Mouse (Mus musculus) layer of hippocampus, adult 9-11 months (tissue): ENCODE measurements around the gene Eml4.

Experiments used
- DNase-seq: peaks from one replicate; pipeline ENCODE4 v3.0.0; 2022

Eml4 gene

DNA sequence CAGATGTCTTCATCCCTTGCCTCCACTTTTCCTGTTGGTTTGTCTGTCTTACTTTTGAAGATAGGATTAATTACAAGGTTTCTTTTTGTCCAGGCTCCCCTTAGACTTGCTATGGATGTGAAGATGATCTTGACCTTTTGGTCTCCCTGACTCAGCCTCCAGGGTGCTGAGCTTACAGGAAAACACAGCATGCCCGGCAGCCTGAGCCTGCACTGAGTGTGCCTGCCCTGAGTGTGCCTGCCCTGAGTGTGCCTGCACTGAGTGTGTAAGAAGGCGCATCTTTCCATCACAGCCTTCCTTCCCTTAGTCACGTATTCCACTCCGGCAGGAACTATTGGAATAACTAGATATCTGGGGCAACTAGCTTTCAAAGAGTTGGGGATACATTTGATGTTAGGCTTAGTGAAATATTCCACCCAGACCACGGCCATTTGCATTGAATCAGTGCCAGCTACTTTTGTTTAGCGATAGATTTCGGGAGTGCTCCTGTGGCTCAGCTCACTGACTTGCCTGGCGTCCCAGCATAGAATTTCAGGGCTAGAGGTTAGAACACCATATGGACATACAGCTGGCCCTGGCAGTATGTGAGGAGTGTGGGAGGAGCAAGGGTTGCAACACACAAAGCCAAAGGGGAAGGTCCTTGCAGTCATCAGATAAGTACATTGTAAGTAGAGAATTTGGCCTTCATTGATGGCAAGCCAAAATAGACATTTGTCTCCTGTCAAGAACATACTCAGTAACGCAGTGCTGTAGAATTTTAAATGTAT lies 2.5 kb upstream of the Eml4 start:
- no peak for DNase-seq

DNA sequence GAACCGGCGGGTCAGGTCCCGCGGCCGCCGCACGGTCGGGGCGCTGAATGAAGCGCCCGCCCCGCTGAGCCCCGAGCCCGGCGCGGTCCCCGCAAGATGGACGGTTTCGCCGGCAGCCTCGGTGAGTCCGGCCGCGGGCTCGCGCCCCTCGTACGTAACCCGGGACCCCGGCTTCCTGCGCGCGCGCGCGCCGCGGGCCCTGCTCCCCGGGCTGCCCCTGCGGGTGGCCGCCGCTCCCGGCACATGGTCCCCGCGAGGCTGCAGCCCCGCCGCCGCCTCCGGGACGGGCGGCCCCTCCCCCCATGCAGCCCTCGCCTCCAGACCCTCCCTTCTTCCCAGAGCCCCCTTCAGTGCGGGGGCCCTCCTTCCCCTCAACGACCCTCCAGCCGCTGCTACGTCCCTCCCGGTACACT lies 394 bp downstream of the Eml4 start:
- no peak for DNase-seq

DNA sequence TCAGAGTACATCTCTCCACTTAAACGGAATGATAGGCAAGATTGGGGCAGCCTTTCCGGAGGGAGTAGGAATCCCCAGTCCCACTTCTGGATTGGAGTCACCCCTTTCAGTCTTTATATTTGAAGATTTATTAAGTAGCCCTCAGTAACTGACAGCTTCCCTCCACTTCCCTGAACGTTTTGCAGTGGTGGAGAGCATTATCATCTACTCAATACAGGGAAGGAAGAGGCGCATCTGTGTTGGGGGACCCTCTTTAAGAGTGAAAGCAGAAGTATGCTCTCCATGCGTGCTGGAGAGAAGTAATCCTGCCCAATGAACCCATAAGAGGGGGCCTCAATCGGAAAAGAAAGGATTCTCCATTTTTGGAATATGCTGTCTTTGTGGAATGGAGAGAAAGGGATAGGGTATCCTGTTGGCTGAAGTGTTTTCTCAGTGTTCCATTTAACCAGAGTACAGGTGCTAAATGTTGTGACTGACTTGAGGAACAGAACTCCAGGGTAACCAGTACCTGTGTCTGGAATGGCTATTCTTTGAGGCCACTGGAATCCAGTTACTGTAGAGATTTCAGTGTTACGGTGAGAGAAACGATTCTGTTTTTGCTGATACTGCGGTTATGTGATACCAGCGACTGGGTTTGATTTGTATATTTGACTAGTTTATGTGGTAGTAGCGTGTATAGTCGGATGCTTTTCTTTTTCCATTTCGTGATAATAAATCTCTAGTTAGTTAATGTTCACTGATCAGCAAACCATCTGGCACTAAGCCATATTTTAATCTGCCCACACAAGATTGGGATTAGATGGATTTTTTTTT lies 1.1 kb downstream of the Eml4 start:
- DNase-seq, result no peak

DNA sequence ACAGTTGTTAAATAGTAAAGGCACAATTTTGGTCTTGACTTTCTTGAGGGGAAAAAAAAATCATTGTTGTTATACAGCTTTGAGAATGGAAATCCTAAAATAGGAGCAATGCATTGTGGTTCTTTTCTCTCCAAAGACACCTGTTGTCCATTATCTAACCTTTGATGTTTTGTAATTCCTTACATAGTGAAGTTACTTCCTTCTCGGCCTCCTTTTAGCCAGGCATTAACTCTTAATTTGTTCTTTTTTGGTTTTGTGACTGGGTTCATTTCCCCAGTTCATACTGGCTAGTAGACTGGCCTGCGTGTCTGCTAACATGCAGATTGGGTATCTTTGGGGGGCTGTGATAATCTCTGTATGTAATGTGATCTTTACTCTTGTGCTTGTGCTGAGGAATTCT lies 1.7 kb downstream of the Eml4 start:
- no peak for DNase-seq

DNA sequence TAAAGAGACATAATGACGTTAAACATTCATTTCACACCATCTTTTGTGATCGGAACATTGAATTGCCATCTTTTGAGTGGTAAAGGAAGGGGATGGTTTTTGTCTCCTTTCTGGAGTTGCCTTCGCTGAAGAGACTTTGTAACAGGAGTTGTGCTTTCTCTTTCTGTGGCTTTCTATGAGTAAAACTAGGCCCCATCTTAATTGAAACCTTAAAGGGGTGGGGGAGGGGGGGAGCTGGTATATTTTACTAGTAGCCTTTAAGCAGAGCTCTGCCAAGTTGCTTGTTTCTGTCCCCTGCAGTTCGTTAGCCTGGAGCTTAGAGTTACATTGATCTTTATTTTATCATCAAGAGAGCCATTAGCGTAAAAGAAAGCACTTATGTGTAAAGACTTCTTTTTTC lies 2.3 kb downstream of the Eml4 start:
- DNase-seq, result no peak

DNA sequence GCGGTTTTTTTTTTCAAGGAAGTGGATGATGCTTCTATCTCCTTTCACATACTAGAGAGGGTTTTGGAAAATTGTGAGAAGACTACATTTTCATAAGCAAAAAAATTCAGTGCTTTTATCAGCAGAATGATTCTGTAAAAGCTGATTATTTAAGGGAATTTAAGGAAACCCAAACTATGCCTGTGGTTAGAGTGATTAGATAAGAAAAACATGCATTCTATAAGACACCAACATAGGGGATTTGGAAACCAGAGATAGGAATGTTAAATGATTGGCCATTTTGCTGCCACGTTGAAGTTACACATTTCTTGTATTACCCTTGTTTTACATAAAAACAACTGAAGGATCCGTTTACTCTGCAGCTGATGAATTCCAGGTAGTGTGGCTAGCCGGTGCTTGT lies 2.7 kb downstream of the Eml4 start:
- DNase-seq, result no peak

DNA sequence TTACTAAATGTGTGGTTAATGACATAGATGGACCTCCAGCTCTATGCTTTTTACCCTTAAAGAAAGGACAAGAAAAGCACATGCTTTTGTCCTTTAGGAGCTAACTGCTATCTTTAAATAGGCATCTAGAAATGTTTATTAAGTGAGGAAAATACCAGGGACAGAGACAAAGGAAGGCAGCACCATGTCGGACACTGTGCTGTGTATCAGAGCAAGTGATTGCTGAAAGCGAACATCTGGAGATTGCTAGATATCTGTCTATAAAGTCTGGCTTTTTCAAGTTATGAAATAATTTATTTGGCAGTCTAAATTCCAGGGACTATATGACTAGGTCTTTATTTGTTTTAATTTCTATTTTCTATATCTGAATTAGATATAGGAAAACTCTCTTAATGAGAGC lies 4.8 kb downstream of the Eml4 start:
- DNase-seq, result no peak

DNA sequence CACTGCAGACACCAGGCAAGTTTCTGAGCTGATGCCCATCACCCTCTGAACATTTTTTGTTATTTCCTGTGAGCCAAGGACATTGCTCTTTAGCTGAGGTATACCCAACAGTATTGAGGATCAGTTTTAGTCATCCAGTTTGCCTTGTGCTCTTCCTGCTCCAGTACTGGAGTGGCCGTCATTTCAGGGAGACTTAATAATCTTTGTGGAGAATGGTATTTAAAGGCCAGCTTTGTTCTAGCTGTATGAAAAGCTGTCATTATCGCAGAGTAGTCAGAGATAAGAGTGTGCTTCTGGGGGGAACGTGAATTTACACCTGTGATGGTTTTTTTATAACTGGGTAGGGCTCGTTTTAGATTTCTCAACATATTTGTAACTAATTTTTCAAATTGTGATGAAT lies 9.2 kb downstream of the Eml4 start:
- DNase-seq, result no peak

DNA sequence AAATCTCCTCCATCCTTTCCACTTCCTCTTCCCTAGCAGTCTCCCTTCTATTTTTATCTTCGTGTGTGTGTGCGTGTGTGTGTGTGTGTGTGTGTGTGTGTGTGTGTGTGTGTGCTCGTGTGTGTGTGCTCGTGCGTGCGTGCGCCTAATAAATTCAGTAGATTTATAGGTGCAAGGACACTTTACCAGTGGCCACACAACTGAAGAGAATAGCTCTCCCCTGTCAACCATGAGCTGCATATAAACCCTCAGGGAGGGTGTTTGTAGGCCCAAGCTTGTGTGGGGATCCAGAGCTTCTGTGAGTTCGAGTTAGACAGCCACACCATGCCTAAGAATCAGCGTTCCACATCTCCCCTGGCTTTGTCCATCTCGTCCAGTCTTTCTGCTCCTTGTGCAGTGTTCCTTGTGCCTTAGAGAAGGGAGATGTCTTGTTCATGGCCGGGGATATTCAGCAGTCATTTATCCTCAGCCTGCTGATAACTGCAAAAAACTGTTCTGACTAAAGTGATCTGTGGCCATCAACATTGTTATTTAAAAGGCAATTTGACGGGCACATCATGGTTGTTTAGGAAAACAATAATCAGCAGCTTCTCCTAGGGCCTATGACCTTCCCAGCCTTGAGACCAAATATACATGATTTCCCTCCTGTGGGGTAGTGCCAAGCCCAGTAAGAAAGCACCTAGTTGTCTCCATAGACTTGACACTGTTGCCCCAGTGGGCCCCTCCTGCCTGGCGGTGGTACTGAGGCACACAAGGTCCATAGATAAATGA lies 10.2 kb downstream of the Eml4 start:
- DNase-seq, result no peak

DNA sequence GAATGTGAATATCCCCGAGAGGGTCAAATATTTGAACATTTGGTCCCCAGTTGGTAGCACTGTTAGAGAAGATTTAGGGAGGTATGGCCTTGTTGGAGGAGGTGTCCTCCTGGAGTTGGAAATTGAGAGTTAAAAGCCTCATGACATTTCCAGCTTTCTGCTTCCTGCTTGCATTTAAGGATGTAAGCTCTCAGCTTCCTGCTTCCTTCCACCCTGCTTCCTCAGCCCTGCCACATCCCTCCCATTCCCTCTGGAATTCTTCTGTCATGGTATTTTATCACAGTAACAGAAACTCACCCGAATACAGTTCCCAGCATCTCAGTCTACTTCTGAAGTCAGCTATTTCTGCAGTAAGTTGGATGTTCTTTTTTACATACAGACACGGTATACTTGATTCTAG lies 12.3 kb downstream of the Eml4 start:
- DNase-seq, result no peak

DNA sequence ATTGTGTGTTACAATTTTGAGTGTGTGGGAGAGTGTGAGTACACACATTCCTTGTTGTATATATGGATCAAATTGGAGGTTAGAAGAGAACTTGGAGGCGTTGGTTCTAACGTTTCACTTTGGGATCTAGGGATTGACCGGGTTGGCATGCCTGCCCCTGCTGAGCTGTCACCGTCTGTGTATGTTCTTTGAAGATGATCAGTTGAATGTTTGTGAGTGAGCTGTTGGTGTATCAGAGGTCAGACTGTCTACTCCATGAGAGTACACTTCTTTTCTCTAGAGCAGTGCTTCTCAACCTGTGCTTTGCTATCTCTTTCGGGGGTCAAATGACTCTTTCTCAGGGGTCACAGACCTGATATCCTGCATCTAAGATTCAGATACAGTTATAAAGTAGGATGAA lies 13.6 kb downstream of the Eml4 start:
- no peak for DNase-seq

DNA sequence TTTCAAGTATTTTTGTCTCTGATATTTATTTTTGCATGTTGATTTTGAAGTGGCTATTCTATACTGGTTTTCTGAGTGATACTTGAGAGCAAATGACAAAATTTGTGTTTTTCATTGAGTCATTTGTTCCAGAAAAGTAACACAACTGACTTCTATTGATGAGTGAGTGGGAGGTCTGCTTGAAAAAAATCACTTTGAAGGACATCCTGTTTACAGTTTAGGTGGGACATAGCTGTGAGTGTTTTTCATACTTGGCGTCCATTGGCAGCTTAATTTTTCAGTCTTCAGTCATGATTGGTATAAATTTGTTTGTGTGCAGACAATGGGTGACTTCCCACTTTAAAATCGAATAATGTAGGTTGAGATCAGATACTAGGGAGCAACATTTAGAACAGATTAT lies 14.4 kb downstream of the Eml4 start:
- DNase-seq, result no peak

DNA sequence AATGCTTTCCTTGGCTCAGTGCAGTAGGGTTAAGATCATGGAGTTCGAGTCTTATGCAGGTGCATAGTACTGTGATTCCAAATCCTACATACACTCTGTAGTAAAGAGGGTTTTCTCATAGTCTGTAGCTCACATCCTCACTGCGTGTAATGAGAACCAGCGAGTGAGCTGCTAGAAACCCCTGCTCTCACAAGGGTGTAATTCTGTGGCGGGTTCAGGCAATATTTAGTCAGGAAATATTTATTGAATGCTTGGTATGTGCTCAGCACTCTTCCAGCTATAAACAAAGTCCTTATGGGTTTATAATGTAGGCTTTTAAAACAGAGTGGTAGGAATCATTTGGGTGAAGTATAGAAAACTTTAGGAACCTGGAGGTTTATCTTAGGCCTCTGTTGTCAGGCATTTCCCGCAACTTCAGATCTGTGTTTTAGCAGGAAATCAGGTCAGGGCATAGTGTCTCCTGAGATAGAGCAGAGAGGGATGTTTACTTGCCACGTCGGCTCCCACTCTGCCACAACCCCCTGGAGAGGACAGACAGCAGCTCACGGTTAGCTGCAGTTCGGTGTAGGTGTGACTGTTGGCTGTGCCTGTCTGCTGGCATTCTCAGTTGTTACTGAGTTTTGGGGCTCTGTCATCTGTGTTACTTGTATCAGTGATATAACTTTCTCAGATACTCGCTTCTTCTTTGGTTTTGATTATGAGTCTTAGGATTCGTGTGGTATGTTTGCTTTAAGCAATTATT lies 15.1 kb downstream of the Eml4 start:
- DNase-seq, result no peak

DNA sequence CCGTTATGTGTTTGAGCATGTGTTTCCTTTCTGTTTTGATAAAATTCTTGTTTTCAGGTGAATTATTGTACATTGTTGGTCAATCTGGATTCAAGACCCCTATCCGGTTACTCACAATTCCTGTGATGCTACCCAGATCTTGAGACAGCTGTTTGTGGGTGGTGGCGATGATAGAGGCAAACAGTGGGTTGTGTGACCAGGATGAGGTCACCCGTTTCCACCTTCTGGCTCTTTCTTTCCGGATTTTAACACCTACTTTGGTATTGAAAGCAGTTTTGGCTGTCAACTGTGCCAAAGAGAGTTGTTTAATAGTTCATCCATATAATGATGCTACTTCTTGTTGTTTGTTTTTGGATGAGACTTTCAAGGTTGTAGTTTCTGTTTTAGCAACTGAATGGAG lies 16.7 kb downstream of the Eml4 start:
- no peak for DNase-seq

DNA sequence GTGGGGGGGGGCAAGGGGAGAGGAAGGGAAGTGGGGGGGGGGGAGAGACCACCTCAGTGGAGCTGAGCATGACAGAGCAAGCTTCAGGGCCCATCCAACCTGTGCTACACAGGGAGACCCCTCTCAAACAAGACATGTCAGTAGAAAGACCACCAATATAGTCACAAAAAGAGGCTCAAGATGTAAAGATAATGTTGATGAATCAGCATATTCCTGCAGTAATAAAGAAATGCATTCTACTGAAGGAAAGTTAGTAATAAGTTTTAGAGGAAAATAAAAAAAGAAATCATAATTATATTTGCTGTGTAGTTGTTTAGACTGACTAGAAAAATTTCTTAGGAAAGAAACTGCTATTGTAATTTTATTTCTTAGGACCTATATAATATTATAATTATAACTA lies 23.4 kb downstream of the Eml4 start:
- DNase-seq, result no peak

DNA sequence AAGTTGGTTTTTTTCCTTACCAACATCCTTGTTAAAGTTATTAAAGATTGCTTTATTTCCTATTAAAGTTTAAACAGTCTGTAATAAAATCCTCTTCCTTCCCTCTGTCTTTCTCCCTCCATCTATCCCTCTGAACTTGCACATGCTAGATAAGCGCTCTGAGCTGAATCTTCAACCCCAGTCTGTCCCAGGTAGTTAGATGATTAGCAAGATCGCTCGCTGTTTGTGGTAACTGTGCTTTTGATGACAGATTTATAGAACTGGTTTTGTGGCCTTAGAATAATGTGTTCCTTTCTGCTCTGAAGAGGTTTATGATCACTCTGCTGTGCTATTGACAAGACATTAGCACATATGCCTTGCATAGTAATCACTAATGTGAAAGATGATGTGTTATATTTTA lies 25.1 kb downstream of the Eml4 start:
- DNase-seq, result no peak

DNA sequence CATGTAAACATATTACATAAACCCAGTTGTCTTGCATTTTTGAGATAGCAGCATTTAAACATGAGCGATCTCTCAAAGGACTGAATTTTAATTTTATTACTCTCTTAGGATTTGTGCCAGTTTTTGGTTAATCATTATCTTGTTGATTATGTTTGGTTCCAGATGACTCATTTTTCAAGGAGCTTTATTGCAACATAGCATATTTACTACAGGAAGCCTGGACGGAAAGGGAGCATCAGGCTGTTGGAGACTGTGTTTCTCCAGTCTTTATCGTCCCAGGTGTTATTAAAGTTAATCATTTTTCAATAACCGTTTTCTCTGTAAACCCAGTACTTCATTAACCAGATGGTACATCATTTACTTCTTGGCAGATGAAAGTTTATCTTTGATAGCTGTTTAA lies 26.1 kb downstream of the Eml4 start:
- DNase-seq, result no peak

DNA sequence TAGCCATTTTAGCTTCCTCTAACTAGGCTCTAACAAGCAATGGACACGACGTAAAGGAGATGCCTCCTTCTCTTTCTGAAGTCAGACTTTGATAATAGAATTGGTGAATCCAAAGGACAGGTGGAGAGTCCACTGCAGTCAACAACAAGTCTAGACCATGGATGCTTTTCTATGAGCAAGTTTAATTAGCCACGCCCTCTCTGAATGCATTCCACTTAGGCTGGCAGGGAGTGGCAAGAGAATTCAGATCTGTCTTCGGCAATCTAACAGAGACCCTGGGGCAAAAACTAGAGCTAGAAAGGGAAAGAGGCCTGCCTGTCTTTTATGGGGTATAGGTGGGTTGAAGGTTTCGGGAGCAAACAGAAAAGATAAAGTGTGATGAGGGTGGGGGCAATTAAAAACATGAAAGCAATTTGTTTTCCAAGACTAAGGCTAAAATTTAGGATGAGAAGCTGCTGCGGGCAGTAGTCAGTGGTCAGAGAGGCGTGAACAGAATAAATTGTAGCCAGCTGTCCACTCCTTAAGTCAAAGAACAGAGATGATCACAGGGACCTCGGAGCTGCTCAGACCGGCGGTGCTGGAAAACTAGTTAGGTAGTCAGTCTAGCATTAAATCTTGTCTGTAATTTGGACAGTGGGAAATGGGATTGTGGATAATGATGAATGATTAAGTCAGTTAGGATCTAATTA lies 27.2 kb downstream of the Eml4 start:
- no peak for DNase-seq

DNA sequence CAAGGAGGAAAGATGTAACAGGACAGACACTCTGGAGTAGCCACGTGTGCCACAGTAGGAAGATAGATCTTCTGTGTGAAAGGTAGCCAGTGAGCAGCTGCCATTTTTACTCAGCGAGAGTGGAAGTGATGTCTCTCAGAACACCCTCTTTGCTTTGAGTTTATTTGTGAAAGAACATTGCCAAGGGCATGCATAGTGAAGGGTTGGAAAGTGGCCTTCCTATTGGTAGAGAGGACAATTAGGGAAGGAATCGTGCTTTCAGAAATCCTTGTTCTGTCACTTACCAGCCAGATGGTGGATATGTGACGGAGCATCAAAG lies 27.7 kb downstream of the Eml4 start:
- no peak for DNase-seq

DNA sequence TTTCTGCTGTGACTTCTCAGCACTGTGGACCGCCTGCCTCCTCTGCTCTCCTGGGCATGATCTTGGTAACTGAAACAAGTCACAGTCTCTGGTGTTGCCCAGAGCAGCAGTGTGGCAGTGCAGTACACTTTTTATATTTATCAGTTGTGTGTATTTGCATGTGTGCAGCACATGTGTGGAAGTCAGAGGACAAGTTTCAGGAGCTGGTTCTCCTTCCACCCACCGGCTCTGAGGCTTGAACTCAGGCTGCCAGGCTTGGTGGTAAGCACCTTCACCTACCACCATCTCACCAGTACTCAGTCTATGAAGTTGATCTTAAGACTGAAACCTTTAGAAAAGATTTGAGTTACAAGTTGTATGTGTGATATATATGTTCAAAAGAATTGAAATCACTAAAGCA lies 28.6 kb downstream of the Eml4 start:
- no peak for DNase-seq

DNA sequence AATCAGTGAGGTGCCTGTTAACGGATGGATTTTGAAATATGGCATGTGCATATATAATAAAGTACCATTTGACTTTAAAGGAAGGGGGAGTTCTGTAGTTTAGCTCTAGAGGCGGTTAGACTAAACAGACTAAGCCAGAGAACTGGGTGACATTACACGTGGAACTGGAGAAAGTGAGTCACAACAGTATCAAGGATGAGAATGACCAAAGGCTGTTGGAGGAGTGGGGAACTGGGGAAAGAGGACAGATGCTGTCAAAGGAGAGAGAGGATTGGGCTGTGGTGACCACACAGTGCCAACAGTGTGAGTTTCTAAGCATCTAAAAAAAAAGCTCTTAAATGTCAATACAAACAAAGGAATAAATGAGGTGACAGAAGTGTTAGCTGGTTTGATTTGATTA lies 29.1 kb downstream of the Eml4 start:
- no peak for DNase-seq

DNA sequence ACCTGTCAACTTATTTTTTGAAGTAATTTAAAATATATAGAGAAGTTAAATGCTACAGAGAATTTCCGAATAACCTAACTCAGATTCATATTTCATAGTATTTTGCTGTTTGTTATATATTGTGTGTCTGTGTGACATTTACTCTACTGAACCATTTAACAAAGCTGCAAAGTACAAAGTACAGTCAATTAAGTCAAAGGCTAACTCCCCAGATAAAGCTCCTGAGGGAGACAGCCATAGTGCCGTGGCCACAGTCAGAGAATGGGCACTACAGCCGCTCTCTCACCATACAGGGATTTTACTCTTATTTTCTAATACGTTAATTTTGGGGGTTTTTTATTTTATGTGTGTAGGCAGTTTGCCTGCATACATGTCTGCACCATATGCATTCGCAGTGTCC lies 32.0 kb downstream of the Eml4 start:
- no peak for DNase-seq

DNA sequence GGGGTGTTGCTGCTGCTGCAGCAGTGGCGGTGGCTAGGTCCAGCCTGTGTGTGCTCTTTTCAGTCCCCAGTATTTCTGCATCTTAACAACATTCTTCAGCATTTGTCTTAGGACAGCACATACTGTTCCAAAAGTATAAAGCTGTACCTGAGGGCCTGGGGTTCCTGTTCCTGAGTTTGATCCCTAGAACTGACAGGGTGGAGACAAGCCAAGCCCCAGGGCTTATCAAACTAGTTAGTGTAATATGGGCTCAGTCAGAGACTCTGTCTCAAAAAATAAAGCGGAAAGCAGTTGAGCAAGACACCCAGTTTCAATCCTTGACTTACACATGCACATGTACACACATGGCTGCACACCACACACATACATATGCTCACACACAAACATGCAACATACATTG lies 34.2 kb downstream of the Eml4 start:
- no peak for DNase-seq
